Mouse (Mus musculus) intestine, postnatal 0 days (tissue): ENCODE results near the gene Ppm1h. TPM values are rescaled to one million over a fixed set of nuclear protein-coding genes. Genes with fewer than 3 reads are reported as not detected.

ENCODE experiments used
- ATAC-seq: fragments of 200-750 bp; cut with Nextera tagmentation; 2 replicates; pipeline ENCODE4 v1.8.0; 2017; ENCODE audit warnings: mild to moderate bottlenecking, moderate TSS enrichment, moderate library complexity
- H3K27ac ChIP-seq: fragments of 300-500 bp; sonication (generic); 2 replicates; pipeline ENCODE4 v1.5.1; 2014; ENCODE audit warnings: mild to moderate bottlenecking, low read depth, low read length, moderate library complexity
- H3K27me3 ChIP-seq: fragments of 300-500 bp; sonication (generic); replicated peaks from 2 replicates; pipeline ENCODE4 v1.6.1; 2014; ENCODE audit warnings: low read length, mixed read lengths; ENCODE audit not compliant: control insufficient read depth, insufficient read depth
- H3K36me3 ChIP-seq: fragments of 300-500 bp; sonication (generic); 2 replicates; pipeline ENCODE4 v1.6.1; 2014; ENCODE audit warnings: mild to moderate bottlenecking, moderate library complexity; ENCODE audit not compliant: control insufficient read depth, insufficient read depth
- H3K4me1 ChIP-seq: fragments of 300-500 bp; sonication (generic); replicated peaks from 2 replicates; pipeline ENCODE4 v1.6.1; 2014; ENCODE audit warnings: antibody characterized with exemption, low read length, mixed read lengths; ENCODE audit not compliant: control insufficient read depth, insufficient read depth
- H3K4me2 ChIP-seq: fragments of 300-500 bp; sonication (generic); replicated peaks from 2 replicates; pipeline ENCODE4 v1.6.1; 2014; ENCODE audit warnings: low read depth, mild to moderate bottlenecking, moderate library complexity
- H3K4me3 ChIP-seq: fragments of 300-500 bp; sonication (generic); 2 replicates; pipeline ENCODE4 v1.5.1; 2014; ENCODE audit warnings: low read depth, low read length
- H3K9ac ChIP-seq: fragments of 300-500 bp; sonication (generic); 2 replicates; pipeline ENCODE4 v1.6.1; 2014; ENCODE audit warnings: mild to moderate bottlenecking, low read depth, low read length
- H3K9me3 ChIP-seq: fragments of 300-500 bp; sonication (generic); 2 replicates; pipeline ENCODE4 v1.6.1; 2016; ENCODE audit warnings: mixed run types; ENCODE audit not compliant: control insufficient read depth
- CTCF ChIP-seq: sonication (generic); IDR thresholded peaks from 2 replicates; pipeline ENCODE4 v1.5.1; 2016; ENCODE audit warnings: low read depth, mild to moderate bottlenecking, control low read depth, antibody characterized with exemption, moderate library complexity
- WGBS: fragments of 180-500 bp; shearing (Covaris S2); extraction: QIAGEN DNeasy Blood & Tissue Kit; methylation state at CpG from one replicate; pipeline ENCODE4 v1.1.7; 2014; 5-methylcytosine and 5-hydroxymethylcytosine counted together
- polyA plus RNA-seq: library from polyadenylated mRNA; unstranded; fragments of >200 nt; fragmentation: Nextera tagmentation; extraction: Ambion mirVana; gene quantifications from 2 replicates; pipeline ENCODE4 v1.2.1, GENCODE M21; 2015

Ppm1h gene
- polyA plus RNA-seq, 1 experiment from 2014 or later, result 17.9 TPM

DNA sequence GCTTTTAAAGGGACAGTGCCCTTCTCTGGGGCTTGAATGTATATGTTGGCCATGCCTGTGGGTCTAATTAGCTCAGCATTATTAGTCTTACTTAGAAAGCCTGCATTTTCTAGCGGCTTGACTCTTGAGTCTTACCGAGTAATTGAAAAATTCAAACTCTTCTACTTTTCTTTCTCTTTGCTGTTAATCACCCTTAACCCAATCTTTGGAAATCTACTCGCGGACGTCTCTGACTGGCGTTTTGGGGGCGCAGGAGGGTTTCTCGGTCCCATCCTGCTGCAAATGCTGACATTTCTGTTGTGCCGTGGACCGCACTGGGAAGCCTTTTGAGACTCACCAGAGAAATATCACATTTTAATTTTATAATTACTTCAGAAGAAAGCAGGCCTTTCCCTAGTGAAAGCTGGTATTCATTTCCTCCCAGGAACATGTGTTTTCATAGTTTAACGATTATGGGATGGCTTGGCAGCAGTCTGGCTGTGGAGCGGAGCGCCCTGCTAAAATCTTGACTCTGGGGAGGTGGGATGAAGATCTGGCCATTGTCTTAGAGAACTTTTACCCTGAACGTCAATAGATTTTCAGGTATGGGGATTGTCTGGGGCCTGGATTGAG is 208.5 kb downstream of the Ppm1h start:
- H3K36me3 ChIP-seq, result no peaks in the 10 kb centered on the region
- H3K9ac ChIP-seq, result no peak overlapping the region
- H3K27me3 ChIP-seq, result no peaks in the 10 kb centered on the region
- no peaks in the 10 kb centered on the region for H3K9me3 ChIP-seq
- WGBS, result 67% methylated on average over 14 of the region's 14 CpGs
- H3K4me1 ChIP-seq, result no peaks in the 10 kb centered on the region
- no peak for ATAC-seq
- H3K27ac ChIP-seq, result peak overlapping the region; percentile 57
- no peak overlapping the region for H3K4me3 ChIP-seq
- no peak for TF ChIP-seq CTCF
- H3K4me2 ChIP-seq, result 0 out of 2 replicates have a peak overlapping the region, but pooled peaks have one; percentile 44

DNA sequence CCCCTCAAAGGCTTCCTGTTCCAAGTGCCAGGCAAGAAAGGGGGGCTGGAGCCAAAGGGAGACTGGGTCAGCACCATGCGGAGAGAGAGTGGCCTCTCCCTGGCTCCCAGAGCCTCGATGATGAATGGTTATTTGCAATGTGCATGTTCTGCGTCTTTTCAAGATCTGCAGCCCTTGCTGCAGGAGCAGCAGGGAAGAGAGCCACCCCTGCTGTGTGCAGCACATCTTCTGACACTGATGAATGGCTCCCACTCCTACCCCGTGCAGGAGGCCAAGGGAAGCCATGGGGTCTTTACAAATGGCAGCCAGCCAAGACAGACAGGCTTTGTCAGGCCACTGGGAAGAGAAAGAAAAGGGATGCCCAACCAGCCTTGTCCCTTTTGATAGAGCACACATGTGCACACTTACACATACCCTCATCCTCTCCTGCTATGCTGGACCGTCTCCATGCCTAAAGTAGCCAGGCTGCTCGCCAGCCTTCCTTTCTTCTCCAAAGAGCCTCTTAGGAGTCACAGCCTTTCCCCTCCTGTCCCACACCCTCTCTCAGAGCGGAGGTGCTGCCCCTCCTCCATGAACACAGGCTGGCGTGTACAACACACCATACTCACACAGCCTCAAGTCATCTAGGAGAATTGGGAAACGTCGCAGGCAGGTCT is 209.1 kb downstream of the Ppm1h start:
- 0 out of 2 replicates have a peak overlapping the region, but pooled peaks have one; percentile 8 for H3K27ac ChIP-seq
- no peaks in the 10 kb centered on the region for H3K9me3 ChIP-seq
- H3K36me3 ChIP-seq, result no peaks in the 10 kb centered on the region
- H3K9ac ChIP-seq, result no peak overlapping the region
- TF ChIP-seq CTCF, result no peak
- no peak overlapping the region for H3K4me2 ChIP-seq
- no peaks in the 10 kb centered on the region for H3K4me1 ChIP-seq
- ATAC-seq, result 0 out of 2 replicates have a peak, but pooled peaks have one; percentile 14
- WGBS, result 55% methylated on average over 10 of the region's 10 CpGs
- no peaks in the 10 kb centered on the region for H3K27me3 ChIP-seq
- H3K4me3 ChIP-seq, result no peak overlapping the region

DNA sequence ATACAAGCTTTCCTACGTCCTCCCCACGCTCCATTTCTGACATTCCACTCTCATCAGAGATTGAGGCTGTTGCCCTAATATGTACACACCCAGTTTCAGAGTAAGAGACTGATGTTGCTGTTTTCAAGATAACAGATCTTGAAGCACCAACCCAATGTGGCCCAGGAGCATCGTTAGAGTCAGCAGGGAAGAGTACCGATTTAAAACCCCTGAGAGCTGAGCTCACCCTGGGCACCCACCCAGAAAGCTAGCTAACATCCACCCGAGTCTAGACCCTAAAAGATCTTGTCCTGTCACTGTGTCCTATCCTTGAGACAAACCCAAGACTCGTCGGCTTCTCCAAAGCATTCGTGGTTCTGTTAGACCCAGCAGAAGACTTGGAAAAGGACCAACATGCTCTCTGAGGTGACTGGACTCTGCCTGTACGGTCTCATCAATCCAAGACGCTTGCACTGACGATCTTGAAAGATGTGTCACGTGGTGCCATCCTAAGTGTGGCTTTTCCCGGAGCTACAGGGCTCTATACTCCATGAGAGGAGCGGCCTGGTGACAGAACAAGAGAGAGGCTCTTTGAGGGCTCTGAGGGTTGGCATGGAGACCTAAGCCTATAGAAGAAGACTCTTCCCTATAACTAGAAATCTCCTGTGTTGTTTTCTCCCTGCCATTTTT is 212.3 kb downstream of the Ppm1h start:
- Histone ChIP-seq H3K4me1 (no peaks in the 10 kb centered on the region), H3K4me2 (no peak overlapping the region), H3K4me3 (no peak overlapping the region), H3K27ac (no peak overlapping the region), H3K9ac (no peak overlapping the region), H3K36me3 (no peaks in the 10 kb centered on the region), H3K9me3 (no peaks in the 10 kb centered on the region), H3K27me3 (no peaks in the 10 kb centered on the region)
- no peak for ATAC-seq
- WGBS, result 85% methylated on average over 14 of the region's 14 CpGs
- TF ChIP-seq CTCF, result no peak

DNA sequence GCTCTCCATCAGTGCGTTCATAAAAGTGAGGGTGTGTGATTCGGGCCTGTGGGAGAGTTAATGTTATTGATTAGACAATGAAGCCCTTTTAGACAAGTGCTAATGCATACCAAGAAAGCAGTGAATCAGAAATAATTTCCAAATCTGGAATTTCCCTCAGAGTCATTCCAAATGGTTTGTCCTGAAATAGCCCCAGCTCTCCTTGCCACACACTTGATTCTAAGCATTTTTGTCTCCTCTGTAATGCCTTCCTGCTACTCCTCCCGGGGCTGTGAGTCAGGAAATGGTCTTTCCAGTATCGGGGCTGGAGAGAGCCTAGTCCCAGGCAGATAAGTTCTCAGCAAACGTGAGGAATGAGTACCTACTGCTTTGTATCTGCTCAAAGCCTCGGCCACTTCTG is 212.9 kb downstream of the Ppm1h start:
- H3K27ac ChIP-seq, result no peak overlapping the region
- no peaks in the 10 kb centered on the region for H3K4me1 ChIP-seq
- no peaks in the 10 kb centered on the region for H3K36me3 ChIP-seq
- no peak overlapping the region for H3K4me2 ChIP-seq
- TF ChIP-seq CTCF, result no peak
- no peak overlapping the region for H3K9ac ChIP-seq
- no peaks in the 10 kb centered on the region for H3K27me3 ChIP-seq
- no peak for ATAC-seq
- H3K9me3 ChIP-seq, result no peaks in the 10 kb centered on the region
- no peak overlapping the region for H3K4me3 ChIP-seq
- WGBS, result 63% methylated on average over 6 of the region's 6 CpGs

DNA sequence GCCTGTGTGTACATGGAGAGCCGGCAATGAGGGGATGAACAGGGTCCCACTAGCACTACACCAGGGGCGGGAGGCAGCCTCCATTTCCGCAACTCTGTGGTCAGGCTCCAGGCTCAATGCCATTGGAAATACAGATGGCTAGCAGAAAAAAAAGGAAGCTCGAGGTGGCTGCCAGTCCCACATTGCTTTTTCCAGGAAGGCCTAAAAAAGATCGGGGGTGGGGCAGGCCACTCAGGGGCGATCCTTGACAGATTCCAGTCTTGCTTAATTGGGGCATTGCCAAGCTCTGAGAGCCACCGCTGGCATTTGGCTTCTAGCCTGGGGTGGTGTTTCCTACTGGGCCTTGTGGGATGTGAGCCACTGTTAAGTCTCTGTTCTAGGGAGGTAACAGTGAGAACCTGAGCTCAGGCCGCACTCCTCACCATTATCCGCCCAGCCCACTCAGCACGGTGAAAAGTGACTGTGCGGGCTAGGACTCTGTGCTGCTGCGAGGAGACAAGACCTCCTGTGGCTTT is 216.1 kb downstream of the Ppm1h start:
- peak; percentile 31; the same call in 1 of the 2 replicates for ATAC-seq
- whole genome bisulfite sequencing, result 72% methylated on average over 12 of the region's 12 CpGs
- Histone ChIP-seq H3K4me2 (no peak overlapping the region), H3K9me3 (no peaks in the 10 kb centered on the region), H3K36me3 (no peaks in the 10 kb centered on the region), H3K27ac (no peak overlapping the region), H3K9ac (no peak overlapping the region), H3K4me3 (no peak overlapping the region), H3K4me1 (no peaks in the 10 kb centered on the region), H3K27me3 (no peaks in the 10 kb centered on the region)
- no peak for TF ChIP-seq CTCF

DNA sequence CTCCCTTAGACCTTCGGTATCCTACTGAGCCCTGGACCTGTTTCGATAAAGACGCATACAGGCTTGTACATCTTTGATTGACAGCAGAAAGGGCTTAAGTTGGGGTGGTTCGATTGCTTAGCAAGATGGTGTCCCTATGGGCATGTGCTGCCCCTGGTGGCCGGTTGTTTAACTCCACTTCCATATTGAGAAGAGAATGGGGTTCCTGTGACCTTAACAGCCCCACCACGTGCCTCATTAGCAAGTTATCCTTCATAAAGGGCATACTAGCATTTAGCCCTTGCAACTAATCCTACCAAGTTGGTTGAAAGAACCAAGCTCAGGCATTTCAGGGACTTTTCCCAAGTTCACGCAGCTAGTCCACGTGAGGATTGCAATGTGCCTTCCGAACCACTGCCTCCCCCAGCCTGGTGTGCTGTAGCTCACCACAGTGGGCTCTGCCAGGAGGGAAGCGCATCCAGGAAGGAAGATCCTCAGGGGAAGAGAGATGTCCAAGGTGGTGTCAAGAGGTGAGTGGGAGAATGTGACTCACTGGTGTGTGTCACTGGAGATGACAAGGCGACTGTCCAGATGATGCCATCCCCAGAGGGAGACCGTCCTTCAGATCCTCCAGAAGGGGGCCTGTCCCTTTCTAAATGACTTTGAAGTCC is 216.7 kb downstream of the Ppm1h start:
- Histone ChIP-seq H3K9me3 (no peaks in the 10 kb centered on the region), H3K27me3 (no peaks in the 10 kb centered on the region), H3K9ac (no peak overlapping the region), H3K36me3 (no peaks in the 10 kb centered on the region), H3K4me1 (no peaks in the 10 kb centered on the region), H3K4me2 (no peak overlapping the region), H3K4me3 (no peak overlapping the region), H3K27ac (no peak overlapping the region)
- 79% methylated on average over 12 of the region's 12 CpGs for WGBS
- TF ChIP-seq CTCF, result peak; percentile 72
- 0 out of 2 replicates have a peak, but pooled peaks have one; percentile 3 for ATAC-seq
